Mouse (Mus musculus) embryo, embryonic 10 days (tissue): ENCODE measurements at regions not wholly inside any gene's neighbourhood (a gene's known extent, or its start where the extent isn't known, plus 50 kb on each side); places are given as distances from the start of the nearest gene placed in this dataset.

Source experiments
- DNase-seq: peaks from one replicate; pipeline ENCODE4 v3.0.0-alpha.2; 2015; ENCODE audit warnings: low spot score

- DNase-seq = peak; percentile 85
These were observed 482.5 kb upstream of the Snrpn start for GRCm38 (mm10) chr7:60622271-60623249.

- DNase-seq = peak; percentile 47
These were observed 477.2 kb upstream of the Snrpn start for GRCm38 (mm10) chr7:60617070-60617674.
